Mouse (Mus musculus) myocyte (in vitro differentiated cells): ENCODE measurements around the gene Adcy6.

Source experiments
- CEBPB ChIP-seq: IDR thresholded peaks from 2 replicates; pipeline ENCODE4 v1.6.1; 2011; ENCODE audit warnings: mild to moderate bottlenecking, moderate library complexity; ENCODE audit not compliant: poor library complexity, insufficient read depth, severe bottlenecking
- E2F4 ChIP-seq: IDR thresholded peaks from one replicate; pipeline ENCODE4 v1.6.1; 2011; ENCODE audit warnings: mild to moderate bottlenecking, control low read depth, moderate library complexity; ENCODE audit not compliant: insufficient read depth
- MAX ChIP-seq: IDR thresholded peaks from one replicate; pipeline ENCODE4 v1.6.1; 2011; ENCODE audit warnings: low read depth, mild to moderate bottlenecking, control low read depth
- MYOD1 ChIP-seq, 3 experiments: IDR thresholded peaks; one replicate each; pipeline ENCODE4 v1.6.1; 2011; ENCODE audit warnings: control low read depth in 2 of 3, low read depth in 2 of 3, mild to moderate bottlenecking in 2 of 3, moderate library complexity in 1 of 3; ENCODE audit not compliant: insufficient read length in 2 of 3, control insufficient read depth in 1 of 3
- MYOG ChIP-seq, 3 experiments: IDR thresholded peaks; one replicate each; pipeline ENCODE4 v1.6.1; 2011; ENCODE audit warnings: control low read depth in 2 of 3, low read depth in 2 of 3, mild to moderate bottlenecking in 2 of 3; ENCODE audit not compliant: insufficient read length in 2 of 3, control insufficient read depth in 1 of 3, insufficient read depth in 1 of 3
- POLR2A ChIP-seq: IDR thresholded peaks from one replicate; pipeline ENCODE4 v1.6.1; 2011; ENCODE audit warnings: low read depth, mild to moderate bottlenecking, control low read depth, moderate library complexity; ENCODE audit not compliant: insufficient read length
- POLR2AphosphoS2 ChIP-seq: IDR thresholded peaks from one replicate; pipeline ENCODE4 v1.6.1; 2011; ENCODE audit warnings: low read depth, control low read depth; ENCODE audit not compliant: insufficient read length
- REST ChIP-seq: IDR thresholded peaks from one replicate; pipeline ENCODE4 v1.6.1; 2011; ENCODE audit warnings: mild to moderate bottlenecking, control low read depth, moderate library complexity; ENCODE audit not compliant: insufficient read depth, insufficient read length
- SRF ChIP-seq: IDR thresholded peaks from one replicate; pipeline ENCODE4 v1.6.1; 2011; ENCODE audit warnings: low read depth; ENCODE audit not compliant: control insufficient read depth, insufficient read length
- TCF12 ChIP-seq: IDR thresholded peaks from one replicate; pipeline ENCODE4 v1.6.1; 2011; ENCODE audit warnings: mild to moderate bottlenecking, control low read depth; ENCODE audit not compliant: poor library complexity, insufficient read depth, severe bottlenecking
- TCF3 ChIP-seq: IDR thresholded peaks from one replicate; pipeline ENCODE4 v1.6.1; 2011; ENCODE audit warnings: low read depth, control low read depth; ENCODE audit not compliant: insufficient read length
- USF1 ChIP-seq: IDR thresholded peaks from one replicate; pipeline ENCODE4 v1.6.1; 2011; ENCODE audit warnings: low read depth, mild to moderate bottlenecking, control low read depth, moderate library complexity

DNA sequence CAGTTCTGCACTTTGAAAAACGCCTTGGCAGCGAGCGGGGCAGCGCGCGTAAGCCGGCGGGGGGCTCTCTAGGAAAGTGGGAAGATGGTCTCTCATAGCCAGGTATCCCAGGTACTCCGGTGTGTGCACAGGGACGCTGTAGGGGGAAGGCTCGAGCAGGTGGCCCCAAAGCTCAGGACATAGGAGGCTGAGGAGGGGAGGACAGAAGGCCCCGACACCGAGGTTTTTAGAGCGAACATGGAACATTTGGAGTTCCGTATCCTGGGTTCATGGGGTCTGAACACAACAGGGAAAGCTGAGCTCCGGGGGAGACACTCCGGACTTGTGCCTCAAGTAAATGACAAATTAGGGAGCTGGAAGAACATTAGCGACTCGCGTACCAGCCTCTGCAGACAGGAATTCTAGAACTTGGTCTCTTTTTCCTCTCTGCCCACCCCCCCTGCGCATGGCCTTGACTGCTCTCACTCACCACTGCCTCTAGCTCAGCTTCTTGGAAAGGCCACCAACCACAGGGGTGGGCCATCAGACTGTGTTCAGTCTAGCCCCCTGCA, 25.5 kb upstream of the Adcy6 start:
- TF ChIP-seq POLR2A (no peak), MYOD1 (IDR thresholded peaks at IDR 0.05; ENCODE audit: control insufficient read depth in 1 of 3, insufficient read length in 2 of 3, low read depth in 2 of 3) (no peak), MAX (no peak), MYOG (IDR thresholded peaks at IDR 0.05; ENCODE audit: control insufficient read depth in 1 of 3, insufficient read depth in 1 of 3, insufficient read length in 2 of 3, low read depth in 2 of 3) (no peak), E2F4 (no peak), TCF12 (no peak), POLR2AphosphoS2 (no peak), SRF (no peak), CEBPB (no peak), REST (no peak), USF1 (no peak), TCF3 (no peak)
